Mouse (Mus musculus) cerebellum, adult 2 months (tissue): ENCODE results near the gene Camp. TPM values are rescaled to one million over a fixed set of nuclear protein-coding genes. Genes with fewer than 3 reads are reported as not detected.

Source experiments
- DNase-seq, 2 experiments: peaks; one replicate each; pipeline ENCODE4 v3.0.0; 2021
- H3K27ac ChIP-seq: fragments of 200-500 bp; 2 replicates; pipeline ENCODE4 v1.5.1; 2012; ENCODE audit warnings: low read length, control low read depth, inconsistent platforms; ENCODE audit not compliant: insufficient read depth
- H3K27me3 ChIP-seq: fragments of 200-500 bp; 2 replicates; pipeline ENCODE4 v1.6.1; 2012; ENCODE audit warnings: inconsistent platforms, mild to moderate bottlenecking, low read length, moderate library complexity; ENCODE audit not compliant: control insufficient read depth, insufficient read depth
- H3K4me1 ChIP-seq: fragments of 200-500 bp; 2 replicates; pipeline ENCODE4 v1.6.1; 2011; ENCODE audit warnings: low read length; ENCODE audit not compliant: control insufficient read depth, insufficient read depth
- H3K4me3 ChIP-seq: fragments of 200-500 bp; replicated peaks from 2 replicates; pipeline ENCODE3; 2011; ENCODE audit warnings: mild to moderate bottlenecking, low read depth, low read length, control low read depth; ENCODE audit not compliant: insufficient read depth
- CTCF ChIP-seq: fragments of 200-500 bp; IDR thresholded peaks from 2 replicates; pipeline ENCODE4 v1.5.1; 2011; ENCODE audit warnings: low read depth, mild to moderate bottlenecking, control low read depth, low read length, moderate library complexity, borderline replicate concordance; ENCODE audit not compliant: insufficient read depth
- POLR2A ChIP-seq: fragments of 200-500 bp; IDR thresholded peaks from 2 replicates; pipeline ENCODE4 v1.6.1; 2011; ENCODE audit warnings: low read length, control low read depth, borderline replicate concordance; ENCODE audit not compliant: insufficient read depth
- WGBS: fragments of 180-500 bp; shearing (Covaris S2); methylation state at CpG from one replicate; pipeline ENCODE4 v1.1.7; 2018; 5-methylcytosine and 5-hydroxymethylcytosine counted together
- polyA plus RNA-seq: library from polyadenylated mRNA; depleted of rRNA; stranded (reverse); fragments of >200 nt; gene quantifications from 2 replicates; pipeline ENCODE4 v1.2.3, GENCODE M21; 2012

Camp gene
- polyA plus RNA-seq, 1 experiment, result 1.5 TPM

DNA sequence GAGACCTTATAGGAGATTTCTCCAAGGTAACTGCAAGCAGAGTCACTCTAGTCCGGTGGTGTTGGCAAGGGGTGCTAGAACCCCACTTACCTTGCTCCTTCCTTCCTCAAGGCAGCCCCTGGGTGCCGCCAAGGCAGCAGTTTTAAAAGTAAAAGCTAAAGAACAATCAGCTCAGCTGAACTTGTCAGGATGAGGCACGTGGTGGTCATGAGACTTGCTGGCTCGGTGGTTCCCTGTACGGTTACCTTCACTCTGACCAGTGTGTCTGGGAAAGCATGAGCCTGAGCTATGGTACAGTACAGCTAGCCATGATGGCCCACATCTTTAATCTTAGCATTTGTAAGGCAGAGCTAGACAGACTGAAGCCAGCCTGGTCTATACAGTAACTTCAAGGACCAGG is 37.9 kb upstream of the Camp start:
- Histone ChIP-seq H3K27ac (no peak overlapping the region), H3K4me1 (peaks cover 12% of the 10 kb centered on the region), H3K4me3 (no peak overlapping the region), H3K27me3 (no peaks in the 10 kb centered on the region)
- TF ChIP-seq POLR2A (no peak), CTCF (no peak)
- DNase-seq, result no peak
- 89% methylated on average over 5 of the region's 5 CpGs for WGBS

DNA sequence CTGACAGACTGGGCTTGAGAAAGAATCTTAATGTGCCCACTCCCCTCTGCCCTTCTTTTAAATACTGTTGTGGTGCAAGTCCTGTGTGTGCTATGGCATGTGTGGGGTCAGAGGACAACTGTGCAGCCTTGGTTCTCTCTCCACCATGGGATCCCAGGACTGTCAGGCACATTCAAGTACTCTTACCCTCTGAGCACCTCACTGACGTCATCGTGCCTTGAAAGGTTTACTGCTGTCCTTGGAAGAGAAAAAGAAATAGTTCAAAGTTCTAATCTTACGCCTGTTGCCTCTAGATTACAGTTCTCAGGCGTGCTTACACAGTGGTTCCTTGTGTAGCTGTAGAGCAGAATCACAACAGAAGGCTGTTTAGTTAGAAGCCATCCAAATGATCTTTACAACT is 36.8 kb upstream of the Camp start:
- no peak for DNase-seq
- Histone ChIP-seq H3K4me1 (peaks cover 1% of the 10 kb centered on the region), H3K4me3 (no peak overlapping the region), H3K27me3 (no peaks in the 10 kb centered on the region), H3K27ac (no peak overlapping the region)
- WGBS, result 91% methylated on average over 4 of the region's 4 CpGs
- TF ChIP-seq CTCF, result no peak
- TF ChIP-seq POLR2A, result no peak

DNA sequence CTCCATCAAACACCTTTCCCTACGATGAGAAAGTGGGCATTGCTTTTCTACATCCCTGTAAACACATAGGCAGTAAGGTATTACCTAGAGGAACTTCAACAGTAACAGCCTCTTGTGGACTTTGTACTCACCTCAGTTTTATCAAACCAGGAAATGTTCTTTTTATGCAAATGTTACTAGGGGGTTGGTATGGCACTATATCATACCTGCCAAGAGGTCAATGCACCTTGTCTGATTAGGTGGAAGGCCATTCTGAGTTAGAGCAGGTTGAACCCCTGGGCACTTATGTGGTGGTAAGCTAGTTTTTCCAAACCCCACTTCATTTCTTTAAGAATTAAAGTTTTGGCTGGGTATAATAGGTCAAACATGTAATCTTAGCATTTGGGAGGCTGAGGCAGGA is 29.9 kb upstream of the Camp start:
- no peak for DNase-seq
- WGBS, result 95% methylated on average over 1 of the region's 1 CpGs
- TF ChIP-seq CTCF, result no peak
- no peak for TF ChIP-seq POLR2A
- no peaks in the 10 kb centered on the region for H3K27me3 ChIP-seq
- no peak overlapping the region for H3K4me3 ChIP-seq
- peaks cover 5% of the 10 kb centered on the region; the same call in 1 of the 2 replicates for H3K4me1 ChIP-seq
- H3K27ac ChIP-seq, result no peak overlapping the region

DNA sequence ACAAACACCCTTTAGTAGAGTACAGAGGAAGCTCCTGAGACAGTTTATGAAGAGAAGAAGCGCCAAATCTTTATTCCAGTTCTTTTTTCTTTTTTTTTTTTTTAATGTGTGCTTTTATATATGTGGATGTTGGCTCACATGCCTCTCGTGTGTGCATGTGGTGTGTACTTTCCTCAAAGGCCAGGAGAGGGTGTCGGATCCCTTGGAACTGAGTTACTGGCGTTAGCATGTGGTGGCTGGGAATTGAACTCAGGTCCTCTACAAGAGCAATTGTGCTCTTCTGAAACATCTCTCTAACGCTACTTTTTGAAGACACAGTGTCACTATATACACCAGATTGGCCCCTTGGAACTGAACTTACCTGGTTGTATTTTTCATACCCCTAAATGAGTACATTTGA is 28.2 kb upstream of the Camp start:
- no peak overlapping the region for H3K27ac ChIP-seq
- H3K27me3 ChIP-seq, result no peaks in the 10 kb centered on the region
- 92% methylated on average over 5 of the region's 5 CpGs for WGBS
- TF ChIP-seq POLR2A, result no peak
- TF ChIP-seq CTCF, result no peak
- H3K4me1 ChIP-seq, result peaks cover 5% of the 10 kb centered on the region; the same call in 1 of the 2 replicates
- no peak for DNase-seq
- H3K4me3 ChIP-seq, result no peak overlapping the region

DNA sequence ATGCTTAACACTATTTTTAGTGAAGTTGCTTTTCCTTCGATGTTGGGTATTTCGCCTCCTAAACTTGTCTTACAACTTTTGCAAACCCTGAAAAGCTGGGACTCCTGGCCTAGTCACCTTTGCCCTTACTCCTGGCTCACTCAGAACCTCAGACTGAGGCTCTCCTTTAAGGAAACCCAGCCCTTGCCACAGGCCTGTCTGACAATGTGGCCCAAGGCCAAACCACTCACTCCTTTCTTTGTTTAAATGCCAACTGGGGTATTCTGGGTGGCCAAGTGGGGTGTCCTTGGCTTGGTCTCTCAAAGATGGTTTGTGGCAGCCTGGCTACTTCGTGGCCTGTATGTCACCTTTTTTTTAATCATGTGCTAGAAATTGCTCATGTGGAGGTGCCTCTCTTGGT is 27.3 kb upstream of the Camp start:
- peaks cover 5% of the 10 kb centered on the region; the same call in 1 of the 2 replicates for H3K4me1 ChIP-seq
- peak overlapping the region; percentile 88 for H3K4me3 ChIP-seq
- 8% methylated on average over 3 of the region's 3 CpGs for WGBS
- H3K27ac ChIP-seq, result no peak overlapping the region
- H3K27me3 ChIP-seq, result no peaks in the 10 kb centered on the region
- TF ChIP-seq POLR2A, result no peak
- TF ChIP-seq CTCF, result no peak
- DNase-seq, result peak in 1 of 2 experiments; percentile 23

DNA sequence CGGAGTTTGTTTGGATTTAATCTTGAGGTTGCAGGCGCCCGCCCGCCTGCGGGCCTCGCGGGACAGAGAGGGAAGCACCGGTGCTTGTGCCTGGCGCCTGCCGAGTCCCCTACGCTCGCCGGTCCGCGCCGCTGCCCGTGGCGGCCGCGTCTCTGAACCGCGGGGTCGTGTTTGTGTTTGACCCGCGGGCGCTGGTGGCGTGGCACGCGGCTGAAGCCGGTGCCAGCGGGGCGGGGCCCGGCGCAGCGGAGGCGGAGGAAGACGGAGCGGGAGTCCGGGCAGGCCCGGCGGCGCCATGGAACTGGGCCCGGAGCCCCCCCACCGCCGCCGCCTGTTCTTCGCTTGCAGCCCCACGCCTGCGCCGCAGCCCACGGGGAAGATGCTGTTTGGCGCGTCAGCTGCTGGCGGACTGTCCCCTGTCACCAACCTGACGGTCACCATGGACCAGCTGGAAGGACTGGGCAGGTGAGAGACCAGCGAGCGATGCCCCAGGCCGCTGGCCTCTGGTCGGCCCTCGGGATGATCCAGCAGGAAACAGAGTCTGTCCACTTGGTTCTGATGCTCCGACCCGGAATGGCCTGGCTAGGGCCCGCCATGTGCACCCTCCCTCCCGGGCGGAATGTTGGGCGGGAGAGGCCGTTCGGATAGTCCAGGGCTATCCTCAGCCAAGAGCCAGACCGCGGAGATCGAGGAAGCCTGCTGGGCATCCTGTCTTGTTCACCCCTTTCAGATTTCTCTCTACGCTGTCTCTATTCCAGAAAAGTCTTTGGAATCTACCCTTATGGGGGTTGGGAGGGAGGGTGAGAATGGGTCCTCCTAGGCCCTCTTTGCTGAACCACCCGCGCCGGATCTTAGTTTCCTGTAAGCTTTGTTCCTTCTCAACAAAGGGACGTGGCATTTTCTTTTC is 26.5 kb upstream of the Camp start:
- Histone ChIP-seq H3K4me3 (peak overlapping the region; percentile 88), H3K4me1 (peaks cover 5% of the 10 kb centered on the region; the same call in 1 of the 2 replicates), H3K27ac (peak overlapping the region; percentile 53), H3K27me3 (no peaks in the 10 kb centered on the region)
- 1% methylated on average over 75 of the region's 76 CpGs for WGBS
- no peak; the same call in 1 of the 2 replicates for TF ChIP-seq POLR2A
- no peak for TF ChIP-seq CTCF
- DNase-seq, result peak; percentile 79 to 82

DNA sequence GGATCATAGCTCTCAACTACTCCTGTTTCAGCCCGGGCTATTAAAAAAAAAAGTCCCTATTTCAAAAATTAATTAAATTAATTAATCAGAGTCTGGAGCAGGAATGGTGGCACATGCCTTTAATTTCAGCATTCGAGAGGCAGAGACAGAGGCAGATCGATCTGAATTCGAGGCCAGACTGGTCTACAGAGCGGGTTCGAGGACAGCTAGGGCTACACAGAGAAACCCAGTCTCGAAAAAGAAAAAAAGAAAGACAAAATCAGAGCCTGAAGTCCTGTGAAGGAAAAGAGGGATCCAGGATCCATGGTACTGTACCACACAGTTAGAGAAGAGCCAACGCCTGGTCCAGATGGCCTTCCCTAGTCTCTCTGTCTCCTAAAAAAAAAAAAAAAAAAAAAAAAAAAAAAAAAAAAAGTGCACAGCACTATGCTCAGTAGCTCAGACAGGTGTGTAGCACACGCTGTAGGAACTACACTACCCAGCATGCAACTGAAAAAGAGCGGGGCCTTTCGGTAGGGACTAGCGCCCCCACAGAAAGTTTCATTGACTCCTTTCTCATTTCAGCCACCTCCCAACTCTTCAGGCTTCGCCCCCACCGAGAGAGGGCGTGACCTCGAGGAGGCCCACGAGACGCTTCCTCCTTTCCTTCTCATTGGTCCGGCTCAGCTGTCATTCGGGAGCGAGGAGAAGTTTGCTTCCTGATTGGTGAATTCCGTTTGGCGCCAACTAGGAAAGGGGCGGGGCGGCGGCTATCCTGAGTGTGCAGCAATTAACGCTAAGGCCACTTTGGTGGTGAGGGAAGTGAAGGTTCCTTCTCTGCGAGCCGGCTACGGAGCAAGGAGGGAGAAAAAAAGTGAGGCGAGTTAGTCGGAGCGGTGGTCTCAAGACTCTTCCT is 25.6 kb upstream of the Camp start, which contains the start of gene Cdc25a:
Cdc25a (plus strand) TSS at position 783 of the 895 bp plus-strand sequence.
- WGBS, result 7% methylated on average over 33 of the region's 33 CpGs
- Histone ChIP-seq H3K27me3 (no peaks in the 10 kb centered on the region), H3K27ac (peak within 1 kb of the TSS; percentile 53), H3K4me1 (peaks cover 5% of the 10 kb centered on the region; the same call in 1 of the 2 replicates), H3K4me3 (peak within 1 kb of the TSS; percentile 88)
- peak; percentile 98 to 99 for DNase-seq
- TF ChIP-seq CTCF (no peak; the same call in 1 of the 2 replicates), POLR2A (no peak)
